Mouse (Mus musculus): ENCODE data around the gene Hdlbp.

DNA sequence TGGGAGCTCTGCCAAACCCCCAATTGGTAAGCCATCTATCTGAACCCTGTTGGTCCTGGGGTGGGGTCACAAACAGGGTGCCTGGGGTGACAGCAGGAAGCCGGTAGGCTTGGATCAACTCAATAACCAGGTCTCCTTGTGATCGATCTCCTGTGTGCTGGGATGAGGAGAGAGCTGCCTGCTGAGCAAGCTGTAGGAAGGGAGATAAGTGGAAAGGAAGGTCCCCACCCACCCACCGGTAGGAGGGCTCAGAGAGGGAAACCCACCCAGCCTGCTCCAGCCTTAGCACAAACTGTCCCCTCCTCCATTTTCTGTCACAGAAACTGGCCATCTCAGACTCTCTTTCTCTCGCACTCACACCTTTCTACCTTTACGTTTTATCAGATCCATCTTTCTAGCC lies 101.3 kb downstream of the Hdlbp start:
- no peak for TF ChIP-seq TAL1 (IDR thresholded peaks at IDR 0.05; ENCODE audit: low read length)
- TF ChIP-seq GATA1 (IDR thresholded peaks at IDR 0.05; ENCODE audit: low read length): no peak
